Mouse (Mus musculus): ENCODE results near the gene Adam6b. TPM values are rescaled to one million over a fixed set of nuclear protein-coding genes. Genes with fewer than 3 reads are reported as not detected.

Adam6b gene
- polyA plus RNA-seq (2015; fragmentation: Illumina TruSeq; extraction: RNeasy Lipid Tissue Mini Kit (QIAGEN cat#74804); ENCODE audit: insufficient read depth, low read depth, low replicate concordance), result not detected

GRCm38 (mm10) chr12:113489211-113489610 lies at the start of gene Adam6b:
Gene Adam6b (plus strand): TSS chr12:113489511.

Other genes starting within 250 kb of the Adam6b start
- not detected for gene Adam6a, start 54.4 kb downstream of the Adam6b start, polyA plus RNA-seq (2015; fragmentation: Illumina TruSeq; extraction: RNeasy Lipid Tissue Mini Kit (QIAGEN cat#74804); ENCODE audit: insufficient read depth, low read depth, low replicate concordance)